Mouse (Mus musculus) lung, embryonic 14.5 days (tissue): ENCODE measurements around the gene Fgfr2. TPM values are rescaled to one million over a fixed set of nuclear protein-coding genes. Genes with fewer than 3 reads are reported as not detected.
A peak's percentile ranks its signal among the peaks of the same experiment; 100 is the strongest.

ENCODE experiments used
- ATAC-seq: fragments of 200-750 bp; cut with Nextera tagmentation; 2 replicates; pipeline ENCODE4 v1.8.0; 2017; ENCODE audit warnings: mild to moderate bottlenecking, moderate TSS enrichment, moderate library complexity; ENCODE audit not compliant: insufficient read depth
- DNase-seq: peaks from one replicate; pipeline ENCODE4 v3.0.0-alpha.2; 2015
- H3K27ac ChIP-seq: fragments of 300-500 bp; sonication (generic); 2 replicates; pipeline ENCODE4 v1.5.1; 2014; ENCODE audit warnings: low read depth, mild to moderate bottlenecking, moderate library complexity
- H3K27me3 ChIP-seq: fragments of 300-500 bp; sonication (generic); 2 replicates; pipeline ENCODE4 v1.6.1; 2014; ENCODE audit warnings: low read length, control low read depth; ENCODE audit not compliant: insufficient read depth
- H3K36me3 ChIP-seq: fragments of 300-500 bp; sonication (generic); 2 replicates; pipeline ENCODE4 v1.6.1; 2014; ENCODE audit warnings: control low read depth; ENCODE audit not compliant: insufficient read depth
- H3K4me1 ChIP-seq: fragments of 300-500 bp; sonication (generic); 2 replicates; pipeline ENCODE4 v1.6.1; 2014; ENCODE audit warnings: antibody characterized with exemption, control low read depth; ENCODE audit not compliant: insufficient read depth
- H3K4me2 ChIP-seq: fragments of 300-500 bp; sonication (generic); 2 replicates; pipeline ENCODE4 v1.6.1; 2014; ENCODE audit warnings: mild to moderate bottlenecking
- H3K4me3 ChIP-seq: fragments of 300-500 bp; sonication (generic); 2 replicates; pipeline ENCODE4 v1.5.1; 2014; ENCODE audit warnings: low read depth, low read length
- H3K9ac ChIP-seq: fragments of 300-500 bp; sonication (generic); 2 replicates; pipeline ENCODE4 v1.6.1; 2014
- H3K9me3 ChIP-seq: fragments of 300-500 bp; sonication (generic); 2 replicates; pipeline ENCODE4 v1.6.1; 2016; ENCODE audit warnings: low read depth, low read length, control low read depth
- CTCF ChIP-seq: IDR thresholded peaks from 2 replicates; pipeline ENCODE4 v1.5.1; 2016; ENCODE audit warnings: antibody characterized with exemption, low read depth
- WGBS: fragments of 180-500 bp; shearing (Covaris S2); extraction: QIAGEN DNeasy Blood & Tissue Kit; methylation state at CpG from one replicate; pipeline ENCODE4 v1.1.7; 2014; 5-methylcytosine and 5-hydroxymethylcytosine counted together
- polyA plus RNA-seq: library from polyadenylated mRNA; unstranded; fragments of >200 nt; fragmentation: Nextera tagmentation; extraction: Ambion mirVana; gene quantifications from 2 replicates; pipeline ENCODE4 v1.2.1, GENCODE M21; 2014

Gene Fgfr2
- polyA plus RNA-seq, 1 experiment from 2014 or later: 179 TPM

DNA sequence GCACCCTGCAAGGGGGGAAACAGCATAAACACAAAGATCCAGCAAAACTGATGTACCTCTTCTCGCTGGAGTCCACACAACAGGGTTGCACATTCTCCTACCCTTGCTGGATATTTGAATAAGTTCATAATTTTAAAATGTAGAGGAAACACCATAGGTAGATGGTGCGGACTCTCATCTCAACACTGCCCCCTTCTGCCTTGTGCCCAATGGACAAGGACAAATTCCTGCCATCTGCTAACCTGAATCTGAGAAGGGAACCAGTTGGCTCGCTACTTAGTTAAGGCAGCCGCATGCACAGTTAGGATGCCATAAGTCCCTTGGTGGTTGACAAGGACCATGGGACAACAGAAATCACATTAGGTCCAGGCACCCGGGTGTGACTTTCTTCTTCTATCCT is 2852.3 kb downstream of the Fgfr2 start:
- Histone ChIP-seq H3K4me3 (no peak overlapping the region), H3K27me3 (no peaks in the 10 kb centered on the region), H3K9me3 (no peaks in the 10 kb centered on the region), H3K9ac (no peak overlapping the region), H3K27ac (no peak overlapping the region), H3K36me3 (no peaks in the 10 kb centered on the region), H3K4me2 (no peak overlapping the region), H3K4me1 (peaks cover 12% of the 10 kb centered on the region; the same call in 1 of the 2 replicates)
- DNase-seq (no peak), ATAC-seq (no peak)
- peak; percentile 65 for TF ChIP-seq CTCF
- WGBS: 88% methylated on average over 5 of the region's 5 CpGs

DNA sequence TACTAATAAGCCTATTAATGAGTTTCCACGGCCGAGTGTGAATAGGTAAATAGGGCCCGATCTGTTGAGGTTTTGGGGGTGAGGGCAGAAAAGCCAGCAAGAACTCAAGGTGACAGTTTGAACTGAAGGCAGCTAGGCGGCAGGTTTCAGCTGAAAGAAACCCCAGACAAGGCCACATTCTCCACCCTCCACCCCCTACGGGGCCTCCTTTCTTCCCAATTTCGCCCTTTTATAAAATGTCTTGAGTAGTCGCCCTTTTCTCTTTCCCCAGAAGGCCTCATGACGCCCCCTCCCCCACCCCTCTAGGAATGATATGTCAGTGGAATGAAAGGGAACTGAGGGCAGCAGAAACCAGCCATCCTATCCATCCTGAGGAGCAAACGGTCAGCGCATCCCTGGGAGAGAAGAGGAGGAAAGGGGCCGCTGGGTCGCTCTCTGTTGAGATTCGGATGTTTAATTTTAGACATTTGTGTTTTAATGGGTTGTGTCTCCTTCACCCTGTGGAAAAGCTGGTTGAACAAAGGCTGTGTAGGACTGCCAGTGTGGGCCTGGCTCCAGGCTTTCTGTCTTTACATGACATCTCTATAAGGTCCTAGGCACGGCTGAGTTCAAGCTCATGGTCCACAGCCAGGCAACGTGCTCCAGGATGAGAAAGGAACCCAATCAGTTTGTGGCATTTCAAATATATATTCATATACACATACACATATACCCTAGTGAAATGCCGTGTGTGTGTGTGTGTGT is 2853.9 kb downstream of the Fgfr2 start:
- H3K4me1 ChIP-seq: peaks cover 12% of the 10 kb centered on the region; the same call in 1 of the 2 replicates
- DNase-seq: no peak
- TF ChIP-seq CTCF: 0 out of 2 replicates have a peak, but pooled peaks have one; percentile 13

DNA sequence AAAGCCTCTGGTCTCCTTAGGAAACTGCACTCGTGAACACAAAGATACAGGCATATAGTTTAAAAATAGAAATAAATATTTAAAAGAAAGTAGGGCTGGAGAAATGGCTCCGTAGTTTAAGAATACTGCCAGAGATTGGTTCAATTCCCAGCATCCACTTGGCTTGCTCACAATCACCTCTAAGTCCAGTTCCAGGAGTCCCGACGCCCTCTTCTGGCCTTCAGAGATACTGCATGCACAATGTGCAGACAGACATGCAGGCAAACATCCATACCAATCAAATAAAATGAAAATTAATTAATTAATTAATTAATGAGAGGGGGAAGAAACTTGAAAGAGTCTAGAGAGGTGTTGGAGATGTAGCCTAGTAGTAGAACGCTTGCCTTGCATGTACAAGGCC is 2856.1 kb downstream of the Fgfr2 start:
- H3K4me3 ChIP-seq: no peak overlapping the region

More for the DNA sequence above, 2853.9 kb downstream of the Fgfr2 start:
- Histone ChIP-seq H3K4me3 (no peak overlapping the region), H3K36me3 (no peaks in the 10 kb centered on the region), H3K27ac (no peak overlapping the region), H3K4me2 (no peak overlapping the region), H3K9me3 (no peaks in the 10 kb centered on the region), H3K9ac (no peak overlapping the region), H3K27me3 (no peaks in the 10 kb centered on the region)
- ATAC-seq: no peak
- WGBS: 60% methylated on average over 16 of the region's 16 CpGs

DNA sequence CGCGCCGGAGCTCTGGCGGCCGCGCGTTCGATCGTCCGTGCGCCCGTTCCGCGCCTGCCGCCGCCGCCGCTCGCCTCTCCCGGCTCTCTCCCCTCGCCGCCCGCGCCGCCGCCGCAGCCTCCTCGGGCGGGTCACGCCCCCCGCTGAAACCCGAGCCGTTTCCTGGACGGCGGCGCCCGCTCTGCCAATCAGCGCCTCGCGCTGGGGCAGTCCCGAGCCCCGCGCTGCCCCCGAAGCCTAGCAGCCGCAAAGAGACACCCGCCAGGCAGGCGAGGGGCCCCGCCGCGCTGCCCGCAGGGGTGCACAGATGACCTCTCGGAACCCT is 2857.0 kb downstream of the Fgfr2 start:
- peaks cover 12% of the 10 kb centered on the region; the same call in 1 of the 2 replicates for H3K4me1 ChIP-seq
- H3K9me3 ChIP-seq: no peaks in the 10 kb centered on the region
- H3K27me3 ChIP-seq: no peaks in the 10 kb centered on the region
- peaks cover 18% of the 10 kb centered on the region for H3K36me3 ChIP-seq
- no peak for TF ChIP-seq CTCF
- peak overlapping the region; percentile 90 for H3K9ac ChIP-seq
- WGBS: under 1% methylated on average over 48 of the region's 52 CpGs
- peak overlapping the region; percentile 94 for H3K27ac ChIP-seq
- DNase-seq (peak; percentile 97), ATAC-seq (peak; percentile 94)
- H3K4me3 ChIP-seq: peak overlapping the region; percentile 83
- peak overlapping the region; percentile 86 for H3K4me2 ChIP-seq

More for the DNA sequence above, 2856.1 kb downstream of the Fgfr2 start:
- H3K9me3 ChIP-seq: no peaks in the 10 kb centered on the region
- H3K4me2 ChIP-seq: no peak overlapping the region
- ATAC-seq: no peak
- DNase-seq: peak; percentile 64
- no peaks in the 10 kb centered on the region for H3K27me3 ChIP-seq
- H3K27ac ChIP-seq: no peak overlapping the region
- peaks cover 12% of the 10 kb centered on the region; the same call in 1 of the 2 replicates for H3K4me1 ChIP-seq
- WGBS: 38% methylated on average over 5 of the region's 5 CpGs
- 0 out of 2 replicates have a peak, but pooled peaks cover 10% of the 10 kb centered on the region for H3K36me3 ChIP-seq
- H3K9ac ChIP-seq: no peak overlapping the region
- peak; percentile 78 for TF ChIP-seq CTCF

DNA sequence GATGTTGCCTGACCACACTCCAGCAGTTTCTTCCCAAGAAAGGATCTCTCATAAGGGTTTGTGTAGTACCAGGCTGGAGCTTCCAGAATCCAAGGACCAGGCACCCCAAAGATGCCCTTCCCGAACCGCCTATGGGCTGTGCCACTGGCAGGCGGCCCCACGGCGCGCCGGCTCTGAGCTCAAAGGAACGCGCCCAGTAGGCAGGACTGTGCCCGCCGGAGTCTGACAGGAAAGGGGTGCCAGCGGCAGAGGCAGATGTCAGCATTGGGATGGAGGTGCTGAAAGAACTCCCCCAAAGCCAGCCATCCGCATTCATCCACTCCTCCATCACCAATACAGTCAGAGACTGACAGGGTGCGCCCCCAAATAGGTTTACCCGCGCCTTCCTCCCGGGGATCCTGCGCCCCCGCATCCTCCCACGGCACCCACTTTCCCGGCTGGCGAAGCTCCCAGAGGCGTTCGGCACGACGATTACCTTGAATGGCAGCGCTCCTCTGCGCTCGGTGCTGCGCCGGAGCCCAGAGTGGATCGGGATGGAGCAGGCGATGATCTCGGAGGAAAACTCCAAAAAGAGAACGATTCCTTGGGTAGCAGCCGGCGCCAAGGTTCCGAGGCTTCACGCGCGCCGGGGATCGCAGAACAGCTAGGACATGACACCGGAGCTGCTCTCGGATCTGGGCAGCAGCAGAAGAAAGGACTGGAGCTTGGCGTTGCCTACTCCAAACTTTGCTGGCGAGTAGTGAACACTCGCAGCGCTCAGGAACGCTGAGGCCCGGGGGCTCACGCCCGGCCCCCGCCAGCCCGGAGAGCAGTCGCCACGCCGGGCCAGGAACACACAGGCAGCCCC is 2857.6 kb downstream of the Fgfr2 start:
- Histone ChIP-seq H3K27me3 (no peaks in the 10 kb centered on the region), H3K4me1 (peaks cover 12% of the 10 kb centered on the region; the same call in 1 of the 2 replicates), H3K4me3 (peak overlapping the region; percentile 83), H3K9me3 (no peaks in the 10 kb centered on the region), H3K36me3 (peaks cover 23% of the 10 kb centered on the region), H3K27ac (peak overlapping the region; percentile 94), H3K4me2 (peak overlapping the region; percentile 86), H3K9ac (peak overlapping the region; percentile 90)
- ATAC-seq (peak; percentile 72), DNase-seq (no peak)
- under 1% methylated on average over 54 of the region's 58 CpGs for WGBS
- no peak for TF ChIP-seq CTCF

DNA sequence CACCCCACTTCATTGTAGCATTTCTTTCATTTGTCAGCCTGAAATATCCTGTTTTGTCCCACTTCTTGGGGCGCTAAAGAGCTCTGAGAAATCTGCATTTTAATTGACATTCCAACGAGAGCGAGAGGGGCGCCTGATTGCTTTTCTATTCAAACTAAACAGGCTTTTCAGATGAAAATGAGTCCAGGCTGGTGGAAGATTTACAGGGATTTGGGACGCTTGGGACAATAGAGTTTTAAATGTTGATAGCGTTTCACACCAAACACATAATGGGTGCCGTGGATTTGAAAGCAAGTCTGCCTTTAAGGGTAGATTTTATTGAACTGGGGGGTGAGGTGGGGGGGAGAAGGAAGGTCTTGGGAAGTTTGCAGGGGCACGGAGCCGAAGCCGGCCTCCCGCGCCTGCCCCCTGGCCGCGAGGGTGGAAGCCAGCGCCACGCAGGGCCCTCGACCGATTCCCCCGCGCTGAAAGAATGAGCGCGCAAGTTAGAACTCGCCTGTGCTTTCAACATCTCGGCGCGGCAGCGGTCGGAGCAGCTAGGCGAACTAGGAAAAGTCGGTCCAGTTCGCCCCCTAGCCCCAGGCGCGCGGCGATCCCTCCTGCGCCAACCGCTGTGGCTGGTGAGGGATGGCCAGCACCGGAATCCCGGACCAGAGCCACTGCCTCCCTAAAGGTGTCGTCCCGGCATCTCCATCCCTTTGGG is 2858.4 kb downstream of the Fgfr2 start:
- H3K4me3 ChIP-seq: peak overlapping the region; percentile 83
- H3K4me1 ChIP-seq: peaks cover 14% of the 10 kb centered on the region; the same call in 1 of the 2 replicates
- H3K36me3 ChIP-seq: peaks cover 31% of the 10 kb centered on the region
- WGBS: under 1% methylated on average over 41 of the region's 41 CpGs
- H3K27me3 ChIP-seq: no peaks in the 10 kb centered on the region
- ATAC-seq: peak; percentile 19
- H3K9ac ChIP-seq: peak overlapping the region; percentile 90
- no peaks in the 10 kb centered on the region for H3K9me3 ChIP-seq
- peak overlapping the region; percentile 86 for H3K4me2 ChIP-seq
- peak; percentile 87 for DNase-seq
- peak; percentile 44 for TF ChIP-seq CTCF
- H3K27ac ChIP-seq: peak overlapping the region; percentile 94
